Mouse (Mus musculus): ENCODE results near the gene Nt5e. TPM values are rescaled to one million over a fixed set of nuclear protein-coding genes. Genes with fewer than 3 reads are reported as not detected.

Gene Nt5e
- polyA plus RNA-seq, 1 experiment from 2014 or later: 1.1 TPM

DNA sequence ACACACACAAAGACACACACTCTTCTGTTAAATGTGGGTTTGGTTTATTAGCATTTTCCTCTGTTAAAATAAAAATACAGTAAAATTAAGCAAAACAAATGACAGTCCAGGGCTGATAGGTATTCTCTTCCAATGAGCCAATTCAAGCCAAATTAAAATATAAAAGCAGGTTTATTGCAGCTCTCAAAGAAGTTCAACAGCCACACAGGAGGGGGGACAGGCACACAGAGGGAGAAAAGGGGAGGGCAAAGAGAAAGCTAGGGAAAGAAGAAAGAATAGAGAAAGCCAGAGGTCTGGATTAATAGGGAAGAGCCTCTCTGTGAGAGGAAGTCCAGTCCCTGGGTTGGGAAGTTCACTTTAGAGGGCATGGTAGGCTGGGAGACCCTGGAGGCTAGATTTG, 7.8 kb upstream of the Nt5e start:
- no peaks in the 10 kb centered on the region for H3K36me3 ChIP-seq
- no peak for ATAC-seq (ENCODE audit: low FRiP score)
- no peaks in the 10 kb centered on the region for H3K27me3 ChIP-seq (replicated peaks)
- no peak overlapping the region for H3K4me3 ChIP-seq (replicated peaks)
- no peaks in the 10 kb centered on the region for H3K4me1 ChIP-seq
- H3K9ac ChIP-seq (replicated peaks): no peak overlapping the region
- no peak overlapping the region for H3K27ac ChIP-seq (replicated peaks)
- no peaks in the 10 kb centered on the region for H3K9me3 ChIP-seq (replicated peaks)
- no peak overlapping the region for H3K4me2 ChIP-seq

DNA sequence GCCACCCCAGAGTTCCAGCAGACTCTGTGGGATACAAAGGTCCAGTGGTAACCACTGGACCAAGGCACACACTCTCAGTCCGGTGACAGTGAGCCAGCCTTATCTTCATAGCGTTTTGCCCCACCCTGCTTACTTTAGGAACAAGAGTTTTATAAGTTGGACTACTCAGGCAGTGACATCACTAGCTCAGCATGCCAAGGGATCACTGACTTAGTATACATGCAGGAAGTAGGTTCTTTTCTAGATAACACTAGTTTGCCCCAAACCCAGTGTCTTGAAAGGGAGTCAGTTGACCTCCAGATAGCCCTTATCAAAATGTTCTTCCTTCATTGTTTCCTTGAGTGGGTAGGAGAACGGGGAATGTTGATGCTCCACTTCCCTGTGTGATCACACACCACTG, 2.4 kb upstream of the Nt5e start:
- H3K27me3 ChIP-seq (replicated peaks): peaks cover 18% of the 10 kb centered on the region
- no peaks in the 10 kb centered on the region for H3K36me3 ChIP-seq
- H3K9ac ChIP-seq (replicated peaks): no peak overlapping the region
- H3K4me1 ChIP-seq: peaks cover 16% of the 10 kb centered on the region
- no peak overlapping the region for H3K27ac ChIP-seq (replicated peaks)
- H3K4me2 ChIP-seq: no peak overlapping the region
- H3K4me3 ChIP-seq (replicated peaks): no peak overlapping the region
- no peak for ATAC-seq (ENCODE audit: low FRiP score)
- no peaks in the 10 kb centered on the region for H3K9me3 ChIP-seq (replicated peaks)
- 93% methylated on average over 3 of the region's 3 CpGs for WGBS

DNA sequence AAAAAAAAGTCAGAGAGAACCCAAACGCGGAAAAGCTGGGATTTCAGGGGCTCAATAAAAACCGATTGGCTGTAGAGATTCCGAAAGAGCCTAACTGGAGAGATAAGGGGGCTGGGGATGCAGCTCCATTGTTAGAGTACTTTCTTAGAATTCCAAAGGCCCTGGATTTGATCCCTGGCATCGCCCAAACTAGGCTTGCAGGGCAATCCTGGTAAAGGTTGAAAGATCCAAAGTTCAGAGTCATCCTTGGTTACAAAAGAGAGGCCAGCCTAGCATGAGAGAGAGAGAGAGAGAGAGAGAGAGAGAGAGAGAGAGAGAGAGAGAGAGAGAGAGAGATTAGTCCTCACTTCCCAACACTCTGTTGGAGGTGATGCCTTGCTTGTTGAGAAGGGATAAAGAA, 1.7 kb downstream of the Nt5e start:
- Histone ChIP-seq H3K9ac (replicated peaks) (no peak overlapping the region), H3K27me3 (replicated peaks) (peaks cover 30% of the 10 kb centered on the region), H3K4me1 (peaks cover 16% of the 10 kb centered on the region), H3K36me3 (no peaks in the 10 kb centered on the region), H3K4me2 (peak overlapping the region; percentile 5; the same call in 1 of the 2 replicates), H3K4me3 (replicated peaks) (no peak overlapping the region), H3K9me3 (replicated peaks) (no peaks in the 10 kb centered on the region), H3K27ac (replicated peaks) (no peak overlapping the region)
- WGBS: 24% methylated on average over 5 of the region's 5 CpGs
- no peak for ATAC-seq (ENCODE audit: low FRiP score)

DNA sequence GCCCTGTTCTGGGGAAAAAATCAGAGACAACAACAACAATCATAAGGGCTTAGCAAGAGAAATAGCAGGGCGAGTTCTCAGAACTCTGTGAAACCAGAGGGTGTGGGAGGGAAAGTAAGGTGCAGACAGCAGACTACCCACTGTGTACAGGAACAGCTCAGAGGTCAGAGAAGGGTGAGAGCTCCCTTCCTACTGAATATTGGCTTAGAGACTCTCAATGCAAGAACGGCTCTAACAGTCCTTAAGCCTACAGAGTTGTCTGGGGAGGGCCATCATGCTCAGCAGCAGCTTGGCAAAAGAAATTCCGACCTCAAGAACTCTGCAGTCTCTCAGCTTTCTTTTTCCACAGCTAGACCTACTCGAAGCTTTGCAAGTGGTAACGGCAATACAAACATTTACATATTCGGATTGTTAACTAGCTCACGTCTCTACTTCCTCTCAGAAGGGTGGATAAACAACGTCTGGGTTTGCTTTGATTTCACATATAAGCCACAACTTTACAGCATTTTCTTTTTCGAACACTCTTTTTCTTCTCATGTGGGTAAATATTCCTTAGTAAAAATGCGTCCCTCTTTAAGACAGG, 2.3 kb downstream of the Nt5e start:
- no peak overlapping the region for H3K4me2 ChIP-seq
- H3K36me3 ChIP-seq: no peaks in the 10 kb centered on the region
- peaks cover 30% of the 10 kb centered on the region for H3K27me3 ChIP-seq (replicated peaks)
- no peak overlapping the region for H3K4me3 ChIP-seq (replicated peaks)
- 37% methylated on average over 10 of the region's 10 CpGs for WGBS
- no peak overlapping the region for H3K9ac ChIP-seq (replicated peaks)
- no peak for ATAC-seq (ENCODE audit: low FRiP score)
- no peak overlapping the region for H3K27ac ChIP-seq (replicated peaks)
- H3K4me1 ChIP-seq: peaks cover 16% of the 10 kb centered on the region
- H3K9me3 ChIP-seq (replicated peaks): no peaks in the 10 kb centered on the region

DNA sequence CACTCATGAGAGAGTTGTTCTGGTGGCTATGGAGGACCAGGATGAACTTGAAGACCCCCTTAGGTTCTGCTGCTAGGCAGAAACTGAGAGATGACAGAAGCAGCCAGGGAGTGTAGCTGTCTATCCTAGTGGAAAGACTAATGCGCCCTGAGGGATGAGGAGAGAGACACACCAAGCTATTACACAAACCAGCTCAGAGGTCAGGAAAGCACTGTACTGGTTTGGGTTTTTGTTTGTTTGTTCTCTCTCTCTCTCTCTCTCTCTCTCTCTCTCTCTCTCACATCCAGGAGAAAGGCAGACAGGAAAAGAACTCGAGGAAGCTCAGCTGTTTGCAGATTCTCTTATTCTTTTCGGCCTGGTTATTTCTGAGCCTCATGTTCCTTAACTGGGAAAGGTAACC, 3.3 kb downstream of the Nt5e start:
- no peak overlapping the region for H3K4me3 ChIP-seq (replicated peaks)
- H3K9me3 ChIP-seq (replicated peaks): no peaks in the 10 kb centered on the region
- H3K36me3 ChIP-seq: no peaks in the 10 kb centered on the region
- 74% methylated on average over 3 of the region's 3 CpGs for WGBS
- H3K4me2 ChIP-seq: no peak overlapping the region
- no peak overlapping the region for H3K9ac ChIP-seq (replicated peaks)
- peaks cover 29% of the 10 kb centered on the region for H3K27me3 ChIP-seq (replicated peaks)
- no peak overlapping the region for H3K27ac ChIP-seq (replicated peaks)
- H3K4me1 ChIP-seq: peaks cover 16% of the 10 kb centered on the region
- no peak for ATAC-seq (ENCODE audit: low FRiP score)

DNA sequence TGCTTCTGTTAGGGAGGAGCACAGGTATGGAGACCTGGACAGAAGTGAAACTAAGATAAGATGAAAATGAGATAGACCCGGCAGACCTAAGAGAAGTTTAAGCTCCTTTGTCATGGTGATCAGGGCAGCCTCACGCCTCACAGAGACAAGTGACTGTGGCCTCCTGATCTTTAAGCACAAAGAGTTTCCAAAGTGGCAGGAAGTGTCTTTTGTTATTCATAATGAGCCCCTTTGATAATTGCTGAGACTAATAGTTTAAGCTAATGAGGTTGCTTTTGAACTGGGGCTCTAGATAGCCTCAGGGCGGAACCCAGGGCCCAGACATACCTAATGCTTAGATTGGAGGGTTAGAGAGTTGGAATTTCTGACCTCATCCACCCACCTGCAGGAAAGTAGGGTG, 5.5 kb downstream of the Nt5e start:
- Histone ChIP-seq H3K9me3 (replicated peaks) (no peaks in the 10 kb centered on the region), H3K4me1 (peaks cover 8% of the 10 kb centered on the region), H3K27ac (replicated peaks) (no peak overlapping the region), H3K4me3 (replicated peaks) (no peak overlapping the region), H3K27me3 (replicated peaks) (peaks cover 22% of the 10 kb centered on the region; the same call in 1 of the 2 replicates), H3K4me2 (no peak overlapping the region), H3K9ac (replicated peaks) (no peak overlapping the region), H3K36me3 (no peaks in the 10 kb centered on the region)
- no peak for ATAC-seq (ENCODE audit: low FRiP score)
- WGBS: 14% methylated on average over 3 of the region's 3 CpGs

DNA sequence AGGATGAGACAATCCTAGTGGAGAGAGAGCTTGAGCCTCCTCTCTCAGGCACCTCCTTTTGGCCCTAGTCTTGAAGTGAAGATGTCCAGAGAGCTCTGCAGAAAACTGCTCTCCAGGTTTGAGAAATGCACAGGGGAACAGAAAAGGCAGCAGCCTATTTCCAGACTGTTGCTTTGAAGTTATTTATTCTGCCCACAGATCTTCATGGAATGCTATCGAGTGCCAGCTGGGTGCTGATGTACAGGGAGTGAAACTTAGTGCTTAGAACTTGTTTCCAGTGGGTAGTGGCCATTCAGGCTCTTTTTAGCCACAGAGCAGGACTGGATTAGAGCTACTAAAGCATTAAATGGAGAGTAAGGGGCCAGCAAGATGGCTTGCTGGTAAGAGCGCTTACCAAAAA, 8.8 kb downstream of the Nt5e start:
- Histone ChIP-seq H3K4me2 (no peak overlapping the region), H3K4me3 (replicated peaks) (no peak overlapping the region), H3K27me3 (replicated peaks) (0 out of 2 replicates have a peak, but pooled peaks cover 2% of the 10 kb centered on the region), H3K9ac (replicated peaks) (no peak overlapping the region), H3K36me3 (no peaks in the 10 kb centered on the region), H3K9me3 (replicated peaks) (no peaks in the 10 kb centered on the region), H3K4me1 (no peaks in the 10 kb centered on the region), H3K27ac (replicated peaks) (no peak overlapping the region)
- ATAC-seq (ENCODE audit: low FRiP score): no peak
- 78% methylated on average over 1 of the region's 2 CpGs for WGBS

GRCm38 (mm10) chr9:88340819-88341218, 13.8 kb downstream of the Nt5e start:
- no peak overlapping the region for H3K9ac ChIP-seq (replicated peaks)
- H3K4me2 ChIP-seq: no peak overlapping the region
- no peaks in the 10 kb centered on the region for H3K9me3 ChIP-seq (replicated peaks)
- H3K4me3 ChIP-seq (replicated peaks): no peak overlapping the region
- H3K27me3 ChIP-seq (replicated peaks): no peaks in the 10 kb centered on the region
- H3K27ac ChIP-seq (replicated peaks): no peak overlapping the region
- no peaks in the 10 kb centered on the region for H3K36me3 ChIP-seq
- no peak for ATAC-seq (ENCODE audit: low FRiP score)
- WGBS: 89% methylated on average over 3 of the region's 3 CpGs
- H3K4me1 ChIP-seq: no peaks in the 10 kb centered on the region

GRCm38 (mm10) chr9:88342241-88342640, 15.2 kb downstream of the Nt5e start:
- Histone ChIP-seq H3K9ac (replicated peaks) (no peak overlapping the region), H3K4me3 (replicated peaks) (no peak overlapping the region), H3K9me3 (replicated peaks) (no peaks in the 10 kb centered on the region), H3K4me1 (no peaks in the 10 kb centered on the region), H3K27ac (replicated peaks) (no peak overlapping the region), H3K4me2 (no peak overlapping the region), H3K27me3 (replicated peaks) (no peaks in the 10 kb centered on the region), H3K36me3 (no peaks in the 10 kb centered on the region)
- WGBS: 47% methylated on average over 7 of the region's 7 CpGs
- ATAC-seq (ENCODE audit: low FRiP score): no peak

- Histone ChIP-seq H3K36me3 (no peaks in the 10 kb centered on the region), H3K9ac (replicated peaks) (no peak overlapping the region), H3K27ac (replicated peaks) (no peak overlapping the region), H3K4me1 (no peaks in the 10 kb centered on the region), H3K27me3 (replicated peaks) (no peaks in the 10 kb centered on the region), H3K4me2 (no peak overlapping the region), H3K9me3 (replicated peaks) (no peaks in the 10 kb centered on the region), H3K4me3 (replicated peaks) (no peak overlapping the region)
- ATAC-seq (ENCODE audit: low FRiP score): no peak
- WGBS: 81% methylated on average over 3 of the region's 3 CpGs
Measured at GRCm38 (mm10) chr9:88342701-88343100, 15.7 kb downstream of the Nt5e start.

GRCm38 (mm10) chr9:88344424-88344823, 17.4 kb downstream of the Nt5e start:
- Histone ChIP-seq H3K27ac (replicated peaks) (no peak overlapping the region), H3K4me2 (no peak overlapping the region), H3K27me3 (replicated peaks) (no peaks in the 10 kb centered on the region), H3K9me3 (replicated peaks) (no peaks in the 10 kb centered on the region), H3K36me3 (no peaks in the 10 kb centered on the region), H3K4me3 (replicated peaks) (no peak overlapping the region), H3K9ac (replicated peaks) (no peak overlapping the region), H3K4me1 (no peaks in the 10 kb centered on the region)
- 95% methylated on average over 2 of the region's 2 CpGs for WGBS
- ATAC-seq (ENCODE audit: low FRiP score): no peak

- Histone ChIP-seq H3K4me2 (no peak overlapping the region), H3K4me1 (no peaks in the 10 kb centered on the region), H3K9me3 (replicated peaks) (no peaks in the 10 kb centered on the region), H3K36me3 (no peaks in the 10 kb centered on the region), H3K4me3 (replicated peaks) (no peak overlapping the region), H3K27ac (replicated peaks) (no peak overlapping the region), H3K27me3 (replicated peaks) (no peaks in the 10 kb centered on the region), H3K9ac (replicated peaks) (no peak overlapping the region)
- 80% methylated on average over 5 of the region's 5 CpGs for WGBS
- ATAC-seq (ENCODE audit: low FRiP score): no peak
Measured at GRCm38 (mm10) chr9:88346857-88347256, 19.9 kb downstream of the Nt5e start.

DNA sequence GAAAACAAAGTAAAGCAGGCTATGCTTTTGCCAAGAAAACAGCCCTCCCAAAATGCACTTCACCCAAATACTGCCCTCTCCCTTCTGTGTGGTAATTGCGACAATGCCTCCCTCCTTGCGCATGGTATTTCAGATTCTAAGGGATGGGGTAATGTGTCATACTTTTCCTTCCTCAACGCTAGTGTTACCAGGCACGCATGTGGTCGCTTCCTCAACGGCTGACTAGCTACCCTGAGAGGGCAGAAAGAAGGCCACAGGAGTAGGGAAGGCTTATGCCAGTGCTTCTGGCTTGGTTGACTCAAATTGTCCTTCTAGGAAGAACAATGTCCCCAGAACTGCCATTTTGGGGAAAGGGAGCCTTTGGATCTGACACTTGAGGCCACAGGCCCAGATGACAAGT, 21.6 kb downstream of the Nt5e start:
- WGBS: 90% methylated on average over 6 of the region's 6 CpGs
- ATAC-seq (ENCODE audit: low FRiP score): no peak

More for the DNA sequence above, 21.6 kb downstream of the Nt5e start:
- Histone ChIP-seq H3K9me3 (replicated peaks) (no peaks in the 10 kb centered on the region), H3K27me3 (replicated peaks) (no peaks in the 10 kb centered on the region), H3K4me1 (peaks cover 13% of the 10 kb centered on the region), H3K36me3 (no peaks in the 10 kb centered on the region), H3K4me3 (replicated peaks) (no peak overlapping the region), H3K9ac (replicated peaks) (no peak overlapping the region), H3K27ac (replicated peaks) (no peak overlapping the region), H3K4me2 (no peak overlapping the region)
